Mouse (Mus musculus) kidney, adult 8-10 months (tissue): ENCODE results near the gene Rnf133.

Experiments
- DNase-seq, 2 experiments: peaks; one replicate each; pipeline ENCODE4 v3.0.0; 2022

The Rnf133 gene

GRCm38 (mm10) chr6:23650205-23650604, at the start of gene Rnf133:
Gene Rnf133 (minus strand): TSS chr6:23650305.
- no peak for DNase-seq

- no peak for DNase-seq
Observed at GRCm38 (mm10) chr6:23678172-23678571, 28.1 kb upstream of the Rnf133 start.

GRCm38 (mm10) chr6:23655036-23655435, 4.9 kb upstream of the Rnf133 start, which contains the start of gene Rnf148:
Gene Rnf148 (minus strand): TSS chr6:23655136.
- no peak for DNase-seq

- peak in 1 of 2 experiments; percentile 3 for DNase-seq
Observed at GRCm38 (mm10) chr6:23648732-23649131, 1.4 kb downstream of the Rnf133 start.

- peak in 1 of 2 experiments; percentile 16 for DNase-seq
Observed at GRCm38 (mm10) chr6:23647627-23648247, 2.4 kb downstream of the Rnf133 start.

- no peak for DNase-seq
Observed at GRCm38 (mm10) chr6:23637081-23637480, 13.0 kb downstream of the Rnf133 start.

GRCm38 (mm10) chr6:23635208-23635607, 14.9 kb downstream of the Rnf133 start:
- DNase-seq: no peak

GRCm38 (mm10) chr6:23634016-23634415, 16.1 kb downstream of the Rnf133 start:
- DNase-seq: no peak

GRCm38 (mm10) chr6:23630465-23630864, 19.6 kb downstream of the Rnf133 start:
- no peak for DNase-seq
